ENCODE assay signal across 8 mouse cellular contexts in the genomic region with DNA sequence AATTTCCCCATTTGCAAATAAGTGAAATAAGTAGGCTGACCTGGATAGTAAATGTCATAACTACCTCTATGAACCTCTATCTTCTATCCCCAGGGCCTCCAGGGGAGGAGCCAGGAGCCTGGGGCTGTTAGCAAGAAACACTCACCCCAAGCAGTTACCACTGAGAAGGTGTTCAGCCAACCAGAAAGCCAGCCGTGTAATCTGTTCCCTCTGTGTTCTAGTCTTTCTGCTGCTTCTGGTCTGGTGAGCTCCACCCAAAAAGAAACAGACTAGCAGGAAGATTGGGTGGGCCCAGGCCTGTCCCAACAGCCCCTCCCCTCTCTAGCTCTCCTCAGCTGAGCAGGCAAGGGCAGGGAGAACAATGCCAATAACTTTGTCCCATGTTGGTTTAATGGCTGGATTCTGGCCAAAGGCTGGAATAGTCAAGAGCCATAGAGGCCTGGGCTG. TPM values are rescaled to one million over a fixed set of nuclear protein-coding genes. Genes with fewer than 3 reads are reported as not detected.
DNase-seq lines count a peak whose midpoint lies in the region; ATAC-seq and TF ChIP-seq lines count a peak whose summit lies in the region.

No protein-coding gene starts in this region.

- no peak for TF ChIP-seq POLR2A in MEL (IDR thresholded peaks at IDR 0.05; ENCODE audit: control insufficient read depth in 1 of 2, insufficient read depth in 1 of 2, low read depth in 1 of 2, low read length in 2 of 2, poor library complexity in 1 of 2)

- H3K9me3 ChIP-seq in MEL (replicated peaks; ENCODE audit: insufficient read depth, low read length), result no peaks in the 10 kb centered on the region
- no peaks in the 10 kb centered on the region for H3K9me3 ChIP-seq in lung, embryonic 16.5 days (ENCODE audit: control insufficient read depth, low read length)

- DNase-seq in A20 (ENCODE audit: low read depth, low spot score) (peak; percentile 44), MEL (ENCODE audit: low read depth, low spot score) (peak; percentile 97)
- DNase-seq in heart, adult 9 months (ENCODE audit: low spot score in 2 of 2), result peak; percentile 28 to 53
- no peak for DNase-seq in thymus, postnatal 0 days (ENCODE audit: low spot score)
- no peak for DNase-seq in gastrocnemius, postnatal 4 days (ENCODE audit: low spot score in 2 of 2)
- DNase-seq in adrenal gland, adult 8-10 months, result no peak
- DNase-seq in left cerebral cortex, adult 9 months (ENCODE audit: low spot score in 2 of 2), result no peak

- H3K27ac ChIP-seq in MEL (ENCODE audit: control insufficient read depth, low read depth, low read length), result peak overlapping the region; percentile 95
- no peak overlapping the region for H3K27ac ChIP-seq in lung, embryonic 16.5 days (ENCODE audit: low read length)

- WGBS in lung, embryonic 16.5 days, result 15% methylated on average over 1 of the region's 1 CpGs

- no peaks in the 10 kb centered on the region for H3K27me3 ChIP-seq in MEL (ENCODE audit: control insufficient read depth in 1 of 2, insufficient read depth in 2 of 2, low read length in 2 of 2)
- no peaks in the 10 kb centered on the region for H3K27me3 ChIP-seq in lung, embryonic 16.5 days (ENCODE audit: control insufficient read depth, insufficient read depth, low read depth, low read length)

- ATAC-seq in lung, embryonic 16.5 days (ENCODE audit: low read depth), result peak; percentile 72

- H3K9ac ChIP-seq in MEL (ENCODE audit: control insufficient read depth, low read depth, low read length, poor library complexity, severe bottlenecking), result peak overlapping the region; percentile 55
- H3K9ac ChIP-seq in lung, embryonic 16.5 days (ENCODE audit: low read length), result no peak overlapping the region

- TF ChIP-seq CTCF in MEL (IDR thresholded peaks at IDR 0.05 in 2 of 3, conservative IDR thresholded peaks at IDR 0.05 in 1 of 3; ENCODE audit: control insufficient read depth in 1 of 3, insufficient read depth in 1 of 3, low read depth in 2 of 3, low read length in 3 of 3, poor library complexity in 1 of 3, severe bottlenecking in 1 of 3), result no peak

- peaks cover 10 to 35% of the 10 kb centered on the region in 2 experiments for H3K4me1 ChIP-seq in MEL (ENCODE audit: control insufficient read depth in 1 of 2, insufficient read depth in 2 of 2, low read length in 2 of 2)
- peaks cover 11% of the 10 kb centered on the region for H3K4me1 ChIP-seq in lung, embryonic 16.5 days (replicated peaks; ENCODE audit: control insufficient read depth, insufficient read depth, low read length)

- H3K79me2 ChIP-seq in MEL (ENCODE audit: control insufficient read depth, insufficient read depth, low read length, poor library complexity), result no peaks in the 10 kb centered on the region

- TF ChIP-seq EP300 in MEL (IDR thresholded peaks at IDR 0.05; ENCODE audit: low read depth in 1 of 2, low read length in 2 of 2), result peak; percentile 87 to 89

- no peak overlapping the region for H3K4me2 ChIP-seq in lung, embryonic 16.5 days (ENCODE audit: low read depth, low read length)

- H3K36me3 ChIP-seq in MEL (ENCODE audit: control insufficient read depth in 1 of 2, insufficient read depth in 2 of 2, low read length in 2 of 2), result peaks cover 0 to 30% of the 10 kb centered on the region in 2 experiments; a peak in 2 of 4 replicates
- no peaks in the 10 kb centered on the region for H3K36me3 ChIP-seq in lung, embryonic 16.5 days (ENCODE audit: control insufficient read depth, insufficient read depth, low read length)

- H3K4me3 ChIP-seq in MEL (ENCODE audit: control insufficient read depth in 1 of 2, insufficient read depth in 1 of 2, low read depth in 2 of 2, low read length in 2 of 2), result no peak overlapping the region
- no peak overlapping the region for H3K4me3 ChIP-seq in lung, embryonic 16.5 days (ENCODE audit: low read length)

- no peak for TF ChIP-seq RAD21 in MEL (IDR thresholded peaks at IDR 0.05; ENCODE audit: low read depth, low read length)

TF ChIP-seq in MEL, 35 proteins besides CTCF, POLR2A, EP300 and RAD21:
- TF ChIP-seq TAL1 (IDR thresholded peaks at IDR 0.05; ENCODE audit: low read length) (peak; percentile 83), ZC3H11A (IDR thresholded peaks at IDR 0.05; ENCODE audit: low read depth, low read length) (no peak), ELF1 (IDR thresholded peaks at IDR 0.05; ENCODE audit: low read depth, low read length) (0 out of 2 replicates have a peak, but pooled peaks have one; percentile 28), MXI1 (IDR thresholded peaks at IDR 0.05; ENCODE audit: low read depth, low read length) (peak; percentile 37; the same call in 1 of the 2 replicates), MAX (IDR thresholded peaks at IDR 0.05; ENCODE audit: low read length) (peak; percentile 55; the same call in 1 of the 2 replicates), MAZ (IDR thresholded peaks at IDR 0.05; ENCODE audit: low read depth, low read length) (peak; percentile 62; the same call in 1 of the 2 replicates), SIN3A (IDR thresholded peaks at IDR 0.05; ENCODE audit: low read length) (peak; percentile 68), USF1 (IDR thresholded peaks at IDR 0.05; ENCODE audit: low read depth, low read length) (no peak), BHLHE40 (IDR thresholded peaks at IDR 0.05; ENCODE audit: borderline replicate concordance, low read depth, low read length) (0 out of 2 replicates have a peak, but pooled peaks have one; percentile 7), GATA1 (IDR thresholded peaks at IDR 0.05; ENCODE audit: low read depth, low read length) (peak; percentile 92), ETS1 (IDR thresholded peaks at IDR 0.05; ENCODE audit: low read depth, low read length) (peak; percentile 72), KAT2A (conservative IDR thresholded peaks at IDR 0.05; ENCODE audit: low read depth, low read length) (no peak), NELFE (IDR thresholded peaks at IDR 0.05; ENCODE audit: low read depth, low read length) (peak; percentile 26; the same call in 1 of the 2 replicates), HCFC1 (IDR thresholded peaks at IDR 0.05; ENCODE audit: low read depth, low read length) (peak; percentile 68; the same call in 1 of the 2 replicates), TCF12 (IDR thresholded peaks at IDR 0.05; ENCODE audit: low read depth, low read length) (peak; percentile 82)
TF ChIP-seq in MEL: peak in this region for 12.

RNA-seq across cellular contexts. Expression of a gene that starts 6.9 kb away (rescaled TPM):
- 1.8 and 2.4 TPM in 2 replicates for total RNA-seq in MEL (2012; rRNA removed)
- 1 to 10 TPM in 1 of 2 experiments, not detected in 1; 7.2 TPM for polyA plus RNA-seq in MEL (2012; ENCODE audit: insufficient read depth in 1 of 2, insufficient read length in 2 of 2, low read depth in 1 of 2, low replicate concordance in 2 of 2, missing spikeins in 1 of 2)
- 15.7 and 15.8 TPM in 2 replicates for polyA plus RNA-seq in lung, embryonic 16.5 days (2015; fragmentation: Nextera tagmentation; extraction: Ambion mirVana)
- 2.8 and 5.2 TPM in 2 replicates for polyA plus RNA-seq in thymus, postnatal 0 days (2015; fragmentation: Nextera tagmentation; extraction: Ambion mirVana)
- 10 to 100 TPM; 18.9 to 19.4 TPM for total RNA-seq in gastrocnemius, postnatal 4 days (2021)
- total RNA-seq in adrenal gland, adult 8-10 months (2022), result 10 to 100 TPM; 10.9 to 15.3 (median 13.7) TPM

RNA-seq across cellular contexts. Expression of a gene that starts 37.5 kb away (rescaled TPM):
- not detected in 2 replicates for total RNA-seq in MEL (2012; rRNA removed)
- not detected for polyA plus RNA-seq in MEL (2012; ENCODE audit: insufficient read depth in 1 of 2, insufficient read length in 2 of 2, low read depth in 1 of 2, low replicate concordance in 2 of 2, missing spikeins in 1 of 2)
- polyA plus RNA-seq in lung, embryonic 16.5 days (2015; fragmentation: Nextera tagmentation; extraction: Ambion mirVana), result 1.6 and 2.4 TPM in 2 replicates
- polyA plus RNA-seq in thymus, postnatal 0 days (2015; fragmentation: Nextera tagmentation; extraction: Ambion mirVana), result 0.89 and 0.95 TPM in 2 replicates
- total RNA-seq in gastrocnemius, postnatal 4 days (2021), result 10 to 100 TPM in 1 of 2 experiments, 1 to 10 TPM in 1; 8.0 to 13.9 TPM
- total RNA-seq in adrenal gland, adult 8-10 months (2022), result 1 to 10 TPM; 4.2 to 6.5 (median 6.4) TPM

Comparison
In these comparisons a context has a peak if more than half of its experiments do, and no peak if none do; other contexts are left out.
1. DNase-seq: peak in A20 (single experiment), MEL (single experiment) and heart, adult 9 months (2 of 2); none in thymus, postnatal 0 days (single experiment), gastrocnemius, postnatal 4 days (0 of 2), adrenal gland, adult 8-10 months (single experiment) and left cerebral cortex, adult 9 months (0 of 2).